Mouse (Mus musculus) inflammation-experienced regulatory T-cells (primary cell): ENCODE results near the gene Col8a2. TPM values are rescaled to one million over a fixed set of nuclear protein-coding genes. Genes with fewer than 3 reads are reported as not detected.

Source experiments
- polyA plus RNA-seq, 2 experiments: library from polyadenylated mRNA; unstranded; fragments of 100-300 nt; shearing (Covaris generic); gene quantifications; one replicate each; pipeline ENCODE4 v1.2.1; 2017

The Col8a2 gene
- polyA plus RNA-seq, result not detected

DNA sequence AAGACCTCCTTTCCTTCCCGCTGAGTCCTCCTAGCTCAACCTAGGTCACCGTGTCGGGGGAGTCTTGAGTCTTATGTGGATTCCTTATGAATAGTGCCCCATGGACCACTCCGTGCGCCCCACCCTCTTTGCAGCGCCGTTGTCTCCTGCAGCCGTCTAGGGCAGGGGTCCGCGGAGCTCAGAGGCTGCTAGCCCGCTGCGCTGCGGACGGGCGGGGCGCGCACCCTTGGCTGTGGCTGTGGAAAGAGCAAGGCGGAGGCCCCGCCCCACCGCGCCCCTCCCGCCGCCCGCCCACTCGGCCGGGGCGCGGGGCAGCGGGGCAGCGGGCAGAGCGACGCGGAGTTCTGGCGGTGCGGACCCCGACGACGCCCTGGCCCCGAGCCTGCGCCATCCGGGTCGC, at the start of gene Col8a2:
TSS of gene Col8a2 (plus strand) at position 302 of the 400 bp plus-strand sequence.

DNA sequence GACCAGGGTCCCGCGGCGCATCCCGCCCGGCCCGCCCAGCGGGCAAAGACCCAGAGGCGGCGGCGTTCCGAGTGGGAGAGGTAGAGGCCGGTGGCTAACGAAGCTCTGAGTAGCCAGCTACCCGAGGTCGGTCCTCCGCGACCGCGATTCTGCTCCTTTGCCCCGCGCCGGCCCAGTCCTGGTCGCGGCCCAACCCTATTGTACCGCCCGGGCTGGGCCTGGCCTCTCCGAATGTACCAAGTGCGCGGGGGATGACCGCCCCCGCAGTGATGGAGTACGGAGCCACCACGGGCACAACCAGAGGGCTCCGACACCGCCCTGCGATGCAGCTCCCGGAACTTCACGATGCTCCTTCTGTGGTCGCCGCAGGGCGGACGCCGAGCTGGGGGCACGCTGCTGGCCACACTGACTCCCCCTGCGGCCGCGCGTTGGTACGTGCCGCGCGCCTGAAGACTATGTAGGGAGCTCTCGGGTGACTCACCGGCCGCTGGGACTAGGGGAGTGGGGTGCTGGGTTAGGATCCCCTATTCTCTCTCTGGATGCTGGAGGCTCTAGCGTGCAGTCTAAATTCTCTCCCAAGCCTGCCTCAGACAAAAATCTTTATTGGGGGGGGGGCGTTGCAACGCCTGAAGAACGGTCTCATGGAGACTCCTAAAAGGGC, 30.3 kb upstream of the Col8a2 start, which contains the start of gene Map7d1:
TSS of gene Map7d1 (minus strand) at position 213 of the 661 bp plus-strand sequence.

DNA sequence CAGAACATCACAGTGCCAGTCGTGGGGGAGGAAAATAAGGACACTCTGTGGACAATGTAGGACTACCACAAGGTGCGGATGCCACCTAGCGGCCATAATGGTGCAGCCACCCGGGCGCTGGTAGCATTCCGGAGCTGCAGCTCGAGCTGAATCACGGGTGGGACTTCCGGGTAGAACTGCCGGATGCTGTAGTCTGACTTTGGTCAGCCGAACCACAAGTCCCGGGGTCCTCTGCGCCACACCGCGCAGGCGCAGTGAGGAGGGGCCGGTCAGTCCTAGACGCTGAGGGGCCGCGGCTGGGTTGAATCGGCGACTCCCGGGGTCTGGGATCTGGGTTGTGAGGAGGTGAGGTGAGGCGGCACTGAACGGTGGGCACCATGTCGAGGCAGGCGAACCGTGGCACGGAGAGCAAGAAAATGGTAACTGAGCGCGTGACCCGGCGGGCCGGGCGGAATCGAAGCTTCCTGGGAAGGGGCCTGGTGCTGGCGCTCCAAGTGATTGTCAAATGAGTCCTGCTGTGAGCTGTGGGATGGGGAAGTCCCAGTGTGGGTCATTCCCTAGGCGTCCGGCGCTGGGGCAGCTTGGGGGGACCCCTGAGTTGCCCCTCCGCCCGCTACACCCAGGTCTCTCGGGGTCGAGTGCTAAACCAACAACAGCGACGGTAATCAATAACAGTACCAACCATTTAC, 24.3 kb upstream of the Col8a2 start, which contains the start of gene Trappc3:
TSS of gene Trappc3 (plus strand) at position 207 of the 689 bp plus-strand sequence.

GRCm38 (mm10) chr4:126321111-126321853, 34.7 kb downstream of the Col8a2 start, which contains the start of gene Adprhl2:
Gene Adprhl2 (minus strand): TSS chr4:126321703.

GRCm38 (mm10) chr4:126325281-126325861, 38.8 kb downstream of the Col8a2 start, which contains the start of gene Tekt2:
Gene Tekt2 (minus strand): TSS chr4:126325688.

Other genes with a start within 250 kb of the Col8a2 start
- gene Mrps15, start 239.9 kb upstream of the Col8a2 start, polyA plus RNA-seq, result 100 to 1,000 TPM in 1 of 2 experiments, 10 to 100 TPM in 1; 98.3 to 104 TPM
- gene Oscp1, start 228.2 kb upstream of the Col8a2 start, polyA plus RNA-seq, result 1 to 10 TPM in 1 of 2 experiments, under 1 TPM in 1; 0.37 to 4.8 TPM
- gene Lsm10, start 190.2 kb upstream of the Col8a2 start, polyA plus RNA-seq, result 10 to 100 TPM; 53.0 to 64.1 TPM
- gene Stk40, start 182.8 kb upstream of the Col8a2 start, polyA plus RNA-seq, result 10 to 100 TPM; 52.2 to 59.3 TPM
- 10 to 100 TPM; 43.5 to 54.9 TPM for gene Eva1b, start 139.0 kb upstream of the Col8a2 start, polyA plus RNA-seq
- gene Sh3d21, start 123.3 kb upstream of the Col8a2 start, polyA plus RNA-seq, result 1 to 10 TPM; 1.5 to 2.2 TPM
- gene Thrap3, start 84.0 kb upstream of the Col8a2 start, polyA plus RNA-seq, result 100 to 1,000 TPM; 175 to 176 TPM
- gene Map7d1, start 30.4 kb upstream of the Col8a2 start, polyA plus RNA-seq, result 10 to 100 TPM; 65.9 to 67.0 TPM
- 10 to 100 TPM; 85.6 to 91.2 TPM for gene Trappc3, start 24.5 kb upstream of the Col8a2 start, polyA plus RNA-seq
- 10 to 100 TPM; 68.3 to 80.0 TPM for gene Adprhl2, start 34.9 kb downstream of the Col8a2 start, polyA plus RNA-seq
- under 1 TPM in 1 of 2 experiments, not detected in 1; 0.37 TPM for gene Tekt2, start 38.9 kb downstream of the Col8a2 start, polyA plus RNA-seq
- gene Ago3, start 142.8 kb downstream of the Col8a2 start, polyA plus RNA-seq, result 10 to 100 TPM; 28.4 to 29.3 TPM
- 1 to 10 TPM; 3.9 to 5.6 TPM for gene Ago1, start 181.8 kb downstream of the Col8a2 start, polyA plus RNA-seq
- under 1 TPM; 0.26 to 0.72 TPM for gene Ago4, start 246.7 kb downstream of the Col8a2 start, polyA plus RNA-seq